Mouse (Mus musculus): ENCODE measurements around the gene Bicdl1.

DNA sequence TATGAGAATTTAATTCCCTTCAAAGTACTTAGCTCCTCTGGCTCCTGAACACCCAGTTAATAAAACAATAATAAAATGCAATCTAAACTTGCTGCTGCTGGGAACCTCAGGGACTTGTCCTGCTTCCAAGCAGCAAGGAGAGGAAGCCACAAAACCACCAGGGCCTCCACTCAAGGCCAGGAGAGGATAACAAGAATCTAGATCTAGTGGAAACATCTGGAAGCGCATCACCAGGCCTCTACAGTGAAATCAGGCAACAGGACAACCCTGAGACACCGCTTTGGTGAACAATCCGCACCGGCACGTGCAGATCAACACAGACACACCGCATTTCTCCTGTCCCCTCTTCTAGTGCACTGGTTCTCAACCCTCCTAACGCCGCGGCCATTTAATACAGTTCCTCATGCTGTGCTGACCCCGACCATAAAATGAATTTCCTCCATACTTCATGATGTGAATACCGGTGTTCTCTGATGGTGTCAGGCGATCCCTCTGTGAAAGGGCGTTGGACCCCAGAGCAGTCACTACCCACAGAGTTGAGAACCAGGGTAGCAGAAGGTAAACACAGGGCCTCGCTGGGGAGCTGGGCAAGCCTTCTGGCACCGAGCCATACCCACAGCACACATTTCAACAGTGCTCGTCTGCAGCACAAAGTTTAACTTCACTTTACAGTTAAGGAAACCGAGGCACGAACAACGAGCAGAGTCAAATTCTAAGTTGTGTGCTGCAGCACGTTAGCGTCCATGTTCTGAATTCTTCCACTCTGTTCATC lies 9.0 kb downstream of the Bicdl1 start:
- no peak for TF ChIP-seq CTCF (IDR thresholded peaks at IDR 0.05; ENCODE audit: low read depth, low read length)
- TF ChIP-seq POLR2A (IDR thresholded peaks at IDR 0.05; ENCODE audit: borderline replicate concordance, low read depth, low read length): no peak
